Mouse (Mus musculus) ES-Bruce4 (cell line): ENCODE measurements around the gene Acd.

Experiments
- CTCF ChIP-seq: IDR thresholded peaks from one replicate; pipeline ENCODE4 v1.8.1; 2011; ENCODE audit warnings: low read depth, low read length
- POLR2A ChIP-seq: IDR thresholded peaks from one replicate; pipeline ENCODE4 v1.8.1; 2011; ENCODE audit warnings: low read length; ENCODE audit not compliant: insufficient read depth

DNA sequence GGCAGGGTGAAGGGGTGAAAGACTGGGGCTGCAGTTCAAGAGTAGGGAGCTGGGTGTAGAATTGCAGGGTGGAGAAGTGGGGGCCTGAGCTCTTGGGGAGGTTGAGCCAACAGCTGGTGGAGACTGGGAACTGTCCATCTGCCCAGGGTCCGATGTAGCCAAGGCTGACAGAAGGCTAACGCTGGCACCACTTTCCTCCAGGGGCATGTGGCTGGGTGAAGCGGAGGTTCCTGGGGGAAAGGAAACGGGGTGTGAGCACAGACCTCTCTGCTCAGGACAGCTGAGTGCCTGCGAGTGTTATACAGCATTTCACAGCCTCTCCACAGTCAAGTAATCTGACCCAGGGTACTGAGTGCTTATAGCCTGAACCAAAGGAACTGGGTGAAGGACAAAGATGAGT lies 2.2 kb downstream of the Acd start:
- TF ChIP-seq POLR2A (no peak), CTCF (no peak)
